Mouse (Mus musculus) megakaryocyte, embryonic 14.5 days (primary cell): ENCODE results near the gene Xbp1. TPM values are rescaled to one million over a fixed set of nuclear protein-coding genes. Genes with fewer than 3 reads are reported as not detected.

Source experiments
- H3K27me3 ChIP-seq: replicated peaks from 2 replicates; pipeline ENCODE3; 2012; ENCODE audit warnings: inconsistent platforms
- H3K36me3 ChIP-seq: replicated peaks from 2 replicates; pipeline ENCODE3; 2012; ENCODE audit warnings: low read length, inconsistent platforms, mixed read lengths
- H3K4me1 ChIP-seq: 2 replicates; pipeline ENCODE4 v1.6.1; 2012; ENCODE audit warnings: inconsistent platforms
- H3K4me3 ChIP-seq: replicated peaks from 2 replicates; pipeline ENCODE3; 2012; ENCODE audit warnings: moderate library complexity, mild to moderate bottlenecking, inconsistent platforms
- H3K9me3 ChIP-seq: 2 replicates; pipeline ENCODE4 v1.6.1; 2012; ENCODE audit warnings: inconsistent platforms
- FLI1 ChIP-seq: IDR thresholded peaks from 2 replicates; pipeline ENCODE4 v1.6.1; 2012; ENCODE audit warnings: low read length, inconsistent platforms, mixed read lengths
- GATA1 ChIP-seq: IDR thresholded peaks from 3 replicates; pipeline ENCODE4 v1.6.1; 2012; ENCODE audit warnings: mixed read lengths, low read length, inconsistent platforms, borderline replicate concordance
- polyA plus RNA-seq: library from polyadenylated mRNA; stranded (reverse); fragments of >175 nt; gene quantifications from 2 replicates; pipeline ENCODE4 v1.2.3, GENCODE M21; 2012; ENCODE audit warnings: low replicate concordance; ENCODE audit not compliant: insufficient read depth

Gene Xbp1
- polyA plus RNA-seq, 1 experiment: 62.7 TPM

- Histone ChIP-seq H3K9me3 (no peaks in the 10 kb centered on the region), H3K27me3 (no peaks in the 10 kb centered on the region), H3K4me3 (no peak overlapping the region), H3K4me1 (peaks cover 37% of the 10 kb centered on the region), H3K36me3 (no peaks in the 10 kb centered on the region)
- TF ChIP-seq FLI1: no peak
- TF ChIP-seq GATA1: no peak
Measured at GRCm38 (mm10) chr11:5515655-5516054, 4.8 kb upstream of the Xbp1 start.

GRCm38 (mm10) chr11:5516151-5516550 is 4.3 kb upstream of the Xbp1 start:
- Histone ChIP-seq H3K4me1 (peaks cover 32% of the 10 kb centered on the region), H3K36me3 (no peaks in the 10 kb centered on the region), H3K4me3 (no peak overlapping the region), H3K9me3 (no peaks in the 10 kb centered on the region), H3K27me3 (no peaks in the 10 kb centered on the region)
- TF ChIP-seq GATA1 (no peak), FLI1 (no peak)

GRCm38 (mm10) chr11:5516617-5517016 is 3.8 kb upstream of the Xbp1 start:
- H3K27me3 ChIP-seq: no peaks in the 10 kb centered on the region
- no peaks in the 10 kb centered on the region for H3K9me3 ChIP-seq
- H3K4me1 ChIP-seq: peaks cover 28% of the 10 kb centered on the region
- TF ChIP-seq FLI1 (no peak), GATA1 (no peak)
- H3K36me3 ChIP-seq: no peaks in the 10 kb centered on the region
- no peak overlapping the region for H3K4me3 ChIP-seq

- TF ChIP-seq GATA1 (no peak), FLI1 (no peak)
Measured at GRCm38 (mm10) chr11:5517346-5517745, 3.1 kb upstream of the Xbp1 start.

GRCm38 (mm10) chr11:5519681-5520080 is 778 bp upstream of the Xbp1 start:
- H3K4me1 ChIP-seq: peaks cover 43% of the 10 kb centered on the region
- no peaks in the 10 kb centered on the region for H3K27me3 ChIP-seq
- H3K4me3 ChIP-seq: peak overlapping the region; percentile 99
- peaks cover 28% of the 10 kb centered on the region for H3K36me3 ChIP-seq
- no peaks in the 10 kb centered on the region for H3K9me3 ChIP-seq
- TF ChIP-seq GATA1 (no peak), FLI1 (no peak)

More at GRCm38 (mm10) chr11:5517346-5517745, 3.1 kb upstream of the Xbp1 start:
- Histone ChIP-seq H3K9me3 (no peaks in the 10 kb centered on the region), H3K4me3 (no peak overlapping the region), H3K4me1 (peaks cover 29% of the 10 kb centered on the region), H3K36me3 (peaks cover 5% of the 10 kb centered on the region), H3K27me3 (no peaks in the 10 kb centered on the region)

GRCm38 (mm10) chr11:5521266-5521515 is 732 bp downstream of the Xbp1 start:
- peaks cover 46% of the 10 kb centered on the region for H3K4me1 ChIP-seq
- no peaks in the 10 kb centered on the region for H3K9me3 ChIP-seq
- peaks cover 43% of the 10 kb centered on the region for H3K36me3 ChIP-seq
- peak overlapping the region; percentile 99 for H3K4me3 ChIP-seq
- H3K27me3 ChIP-seq: no peaks in the 10 kb centered on the region
- no peak for TF ChIP-seq FLI1
- no peak for TF ChIP-seq GATA1

- H3K4me3 ChIP-seq: peak overlapping the region; percentile 99
- H3K4me1 ChIP-seq: peaks cover 46% of the 10 kb centered on the region
- TF ChIP-seq FLI1 (no peak), GATA1 (no peak; the same call in 2 of the 3 replicates)
- H3K36me3 ChIP-seq: peaks cover 48% of the 10 kb centered on the region
- no peaks in the 10 kb centered on the region for H3K27me3 ChIP-seq
- no peaks in the 10 kb centered on the region for H3K9me3 ChIP-seq
Measured at GRCm38 (mm10) chr11:5521516-5522291, 1.2 kb downstream of the Xbp1 start.

GRCm38 (mm10) chr11:5522798-5523415 is 2.4 kb downstream of the Xbp1 start:
- H3K4me3 ChIP-seq: peak overlapping the region; percentile 99
- no peak for TF ChIP-seq GATA1
- no peak for TF ChIP-seq FLI1
- peaks cover 60% of the 10 kb centered on the region for H3K36me3 ChIP-seq
- no peaks in the 10 kb centered on the region for H3K27me3 ChIP-seq
- peaks cover 48% of the 10 kb centered on the region for H3K4me1 ChIP-seq
- no peaks in the 10 kb centered on the region for H3K9me3 ChIP-seq

- peaks cover 85% of the 10 kb centered on the region for H3K36me3 ChIP-seq
- H3K27me3 ChIP-seq: no peaks in the 10 kb centered on the region
- no peak overlapping the region for H3K4me3 ChIP-seq
- TF ChIP-seq FLI1 (no peak), GATA1 (no peak)
- H3K9me3 ChIP-seq: no peaks in the 10 kb centered on the region
- peaks cover 47% of the 10 kb centered on the region for H3K4me1 ChIP-seq
Measured at GRCm38 (mm10) chr11:5525418-5525817, 5.0 kb downstream of the Xbp1 start.

- Histone ChIP-seq H3K4me3 (no peak overlapping the region), H3K4me1 (peaks cover 59% of the 10 kb centered on the region), H3K36me3 (peaks cover 99% of the 10 kb centered on the region), H3K27me3 (no peaks in the 10 kb centered on the region), H3K9me3 (no peaks in the 10 kb centered on the region)
- TF ChIP-seq GATA1 (no peak), FLI1 (no peak)
Measured at GRCm38 (mm10) chr11:5526573-5527439, 6.3 kb downstream of the Xbp1 start.
